Mouse (Mus musculus) frontal cortex, postnatal 36 days (tissue): Measurements from ENCODE around the gene Tex10.
A peak's percentile ranks its signal among the peaks of the same experiment; 100 is the strongest.

Source experiments
- DNase-seq, 2 experiments: peaks; one replicate each; pipeline ENCODE4 v3.0.0; 2022; ENCODE audit warnings: low spot score in 2 of 2

The Tex10 gene

GRCm38 (mm10) chr4:48403066-48403640 lies 70.1 kb downstream of the Tex10 start:
- no peak for DNase-seq

GRCm38 (mm10) chr4:48396949-48397348 lies 76.3 kb downstream of the Tex10 start:
- no peak for DNase-seq

- DNase-seq = no peak
Observed at GRCm38 (mm10) chr4:48382506-48382905, 90.8 kb downstream of the Tex10 start.

GRCm38 (mm10) chr4:48380940-48381339 lies 92.3 kb downstream of the Tex10 start:
- peak; percentile 75 to 88 for DNase-seq
